Mouse (Mus musculus) CH12.LX (cell line): ENCODE data around the gene Stard7. TPM values are rescaled to one million over a fixed set of nuclear protein-coding genes. Genes with fewer than 3 reads are reported as not detected.

Experiments used
- DNase-seq: peaks from one replicate; pipeline ENCODE4 v3.0.0-alpha.2; 2013; ENCODE audit errors: extremely low read depth
- H3K27ac ChIP-seq: 2 replicates; pipeline ENCODE4 v1.5.1; 2012; ENCODE audit warnings: low read depth, mild to moderate bottlenecking, control low read depth, moderate library complexity; ENCODE audit not compliant: insufficient read depth
- H3K27me3 ChIP-seq: replicated peaks from 2 replicates; pipeline ENCODE3; 2012; ENCODE audit warnings: inconsistent platforms
- H3K36me3 ChIP-seq, 2 experiments: replicated peaks in 1 of 2; 2 replicates each; pipeline versions ENCODE3 to v1.6.1; 2012; ENCODE audit warnings: inconsistent platforms in 1 of 2, low read length in 1 of 2, mild to moderate bottlenecking in 1 of 2, mixed read lengths in 1 of 2, moderate library complexity in 1 of 2; ENCODE audit not compliant: control insufficient read depth in 1 of 2, insufficient read depth in 1 of 2
- H3K4me1 ChIP-seq, 2 experiments: 2 replicates each; pipeline ENCODE4 v1.6.1; 2012; ENCODE audit warnings: inconsistent platforms in 1 of 2, moderate library complexity in 1 of 2; ENCODE audit not compliant: insufficient read depth in 2 of 2, control insufficient read depth in 1 of 2
- H3K4me2 ChIP-seq: 2 replicates; pipeline ENCODE4 v1.6.1; 2012; ENCODE audit warnings: low read depth, mild to moderate bottlenecking, control low read depth; ENCODE audit not compliant: poor library complexity, insufficient read depth, severe bottlenecking
- H3K4me3 ChIP-seq, 3 experiments: fragments of 150-350 bp in 1 of 3; sonication (generic) in 1 of 3; replicated peaks in 1 of 3; 2 replicates each; pipeline versions ENCODE3 to v1.5.1; 2011 to 2012; ENCODE audit warnings: low read depth in 2 of 3, low read length in 2 of 3, mild to moderate bottlenecking in 2 of 3, moderate library complexity in 2 of 3, control low read depth in 1 of 3, improper control_type of control experiment in 1 of 3, inconsistent platforms in 1 of 3, mixed read lengths in 1 of 3; ENCODE audit not compliant: poor library complexity in 1 of 3
- H3K79me2 ChIP-seq: replicated peaks from 2 replicates; pipeline ENCODE4 v1.6.1; 2012; ENCODE audit warnings: mild to moderate bottlenecking, moderate library complexity; ENCODE audit not compliant: control insufficient read depth, poor library complexity, insufficient read depth, severe bottlenecking; ENCODE audit errors: extremely low read depth
- H3K9ac ChIP-seq: 2 replicates; pipeline ENCODE4 v1.6.1; 2012; ENCODE audit warnings: low read depth, mild to moderate bottlenecking, control low read depth, moderate library complexity; ENCODE audit not compliant: insufficient read depth
- H3K9me3 ChIP-seq: replicated peaks from 2 replicates; pipeline ENCODE3; 2012; ENCODE audit warnings: low read length, inconsistent platforms, mixed read lengths
- BHLHE40 ChIP-seq: IDR thresholded peaks from 2 replicates; pipeline ENCODE4 v1.6.1; 2011; ENCODE audit warnings: mild to moderate bottlenecking, low read depth, low read length, improper control_type of control experiment
- CTCF ChIP-seq, 2 experiments: IDR thresholded peaks in 1 of 2; conservative IDR thresholded peaks in 1 of 2; 2 replicates each; pipeline ENCODE4 v1.5.1; 2011 to 2012; ENCODE audit warnings: low read depth in 2 of 2, low read length in 2 of 2, improper control_type of control experiment in 1 of 2, inconsistent platforms in 1 of 2, mild to moderate bottlenecking in 1 of 2, moderate library complexity in 1 of 2
- EP300 ChIP-seq: IDR thresholded peaks from 2 replicates; pipeline ENCODE4 v1.6.1; 2011; ENCODE audit warnings: low read length, improper control_type of control experiment
- ETS1 ChIP-seq: conservative IDR thresholded peaks from 2 replicates; pipeline ENCODE4 v1.6.1; 2012; ENCODE audit warnings: low read depth, mild to moderate bottlenecking, inconsistent platforms, low read length, improper control_type of control experiment, moderate library complexity
- GABPA ChIP-seq: IDR thresholded peaks from 2 replicates; pipeline ENCODE4 v1.6.1; 2012; ENCODE audit warnings: low read depth, low read length, improper control_type of control experiment, inconsistent platforms; ENCODE audit not compliant: insufficient replicate concordance
- KAT2A ChIP-seq: IDR thresholded peaks from 2 replicates; pipeline ENCODE4 v1.6.1; 2012; ENCODE audit warnings: low read length, improper control_type of control experiment, inconsistent platforms; ENCODE audit not compliant: insufficient replicate concordance
- MAZ ChIP-seq: IDR thresholded peaks from 2 replicates; pipeline ENCODE4 v1.6.1; 2012; ENCODE audit warnings: low read depth, mild to moderate bottlenecking, inconsistent platforms, low read length, improper control_type of control experiment, moderate library complexity
- MYC ChIP-seq: IDR thresholded peaks from 2 replicates; pipeline ENCODE4 v1.6.1; 2011; ENCODE audit warnings: low read depth, mild to moderate bottlenecking, improper control_type of control experiment, low read length
- NELFE ChIP-seq: IDR thresholded peaks from 2 replicates; pipeline ENCODE4 v1.6.1; 2011; ENCODE audit warnings: low read depth, low read length, improper control_type of control experiment
- NRF1 ChIP-seq: IDR thresholded peaks from 2 replicates; pipeline ENCODE4 v1.6.1; 2014; ENCODE audit warnings: low read depth, mild to moderate bottlenecking, inconsistent platforms, low read length, improper control_type of control experiment, moderate library complexity
- PAX5 ChIP-seq: IDR thresholded peaks from 2 replicates; pipeline ENCODE4 v1.6.1; 2012; ENCODE audit warnings: low read length, inconsistent platforms, mixed read lengths
- POLR2A ChIP-seq: IDR thresholded peaks from 2 replicates; pipeline ENCODE4 v1.6.1; 2011; ENCODE audit warnings: low read depth, mild to moderate bottlenecking, improper control_type of control experiment, low read length
- RAD21 ChIP-seq: IDR thresholded peaks from 2 replicates; pipeline ENCODE4 v1.6.1; 2011; ENCODE audit warnings: low read depth, mild to moderate bottlenecking, low read length, improper control_type of control experiment, moderate library complexity
- RCOR1 ChIP-seq: conservative IDR thresholded peaks from 2 replicates; pipeline ENCODE4 v1.6.1; 2012; ENCODE audit warnings: low read depth, mild to moderate bottlenecking, inconsistent platforms, low read length, improper control_type of control experiment
- SIN3A ChIP-seq: IDR thresholded peaks from 2 replicates; pipeline ENCODE4 v1.6.1; 2012; ENCODE audit warnings: low read length, improper control_type of control experiment, inconsistent platforms
- SMC3 ChIP-seq: IDR thresholded peaks from 2 replicates; pipeline ENCODE4 v1.6.1; 2011; ENCODE audit warnings: low read depth, low read length, improper control_type of control experiment
- TBP ChIP-seq: conservative IDR thresholded peaks from 2 replicates; pipeline ENCODE4 v1.6.1; 2011; ENCODE audit warnings: low read depth, low read length, improper control_type of control experiment
- USF2 ChIP-seq: conservative IDR thresholded peaks from 2 replicates; pipeline ENCODE4 v1.6.1; 2011; ENCODE audit warnings: low read depth, low read length, improper control_type of control experiment
- ZC3H11A ChIP-seq: IDR thresholded peaks from 2 replicates; pipeline ENCODE4 v1.6.1; 2012; ENCODE audit warnings: low read depth, mild to moderate bottlenecking, inconsistent platforms, low read length, improper control_type of control experiment
- ZKSCAN1 ChIP-seq: IDR thresholded peaks from 2 replicates; pipeline ENCODE4 v1.6.1; 2012; ENCODE audit warnings: low read depth, inconsistent platforms, low read length, improper control_type of control experiment, borderline replicate concordance
- ZMIZ1 ChIP-seq: IDR thresholded peaks from 2 replicates; pipeline ENCODE4 v1.6.1; 2012; ENCODE audit warnings: low read depth, mild to moderate bottlenecking, inconsistent platforms, low read length, improper control_type of control experiment
- dilution Hi-C: fragments of 300-500 bp; cut with MboI; formaldehyde crosslinking; loops from 2 replicates; pipeline ENCODE4 v1.14.3; 2020; ENCODE audit warnings: low sequenced_read_pairs; ENCODE audit not compliant: extremely low pct_unique_long_range_greater_than_20kb, extremely low pct_ligation_motif_present
- in situ Hi-C: fragments of 300-500 bp; cut with MboI; formaldehyde crosslinking; loops from 3 replicates; pipeline ENCODE4 v1.14.3; 2019; ENCODE audit warnings: low sequenced_read_pairs, low pct_ligation_motif_present, low pct_unique_long_range_greater_than_20kb, mixed read lengths
- polyA plus RNA-seq: library from polyadenylated mRNA; unstranded; fragments of >175 nt; gene quantifications from 2 replicates; pipeline ENCODE4 v1.2.1, GENCODE M21; 2012; ENCODE audit warnings: low read depth; ENCODE audit not compliant: insufficient read length
- total RNA-seq, 2 experiments: library from RNA; depleted of rRNA; stranded (reverse); fragments of 300-350 nt in 1 of 2; fragments of >200 nt in 1 of 2; gene quantifications; 2 replicates each; pipeline ENCODE4 v1.2.3; 2012 to 2014

Stard7 gene
- total and polyA plus RNA-seq, 3 experiments = 69.0 to 122 (median 80.6) TPM

GRCm38 (mm10) chr2:127341159-127341558, 71.1 kb downstream of the Stard7 start:
- DNase-seq = peak; percentile 75
- H3K36me3 ChIP-seq = peaks cover 2 to 29% of the 10 kb centered on the region in 2 experiments
- H3K9ac ChIP-seq = no peak overlapping the region
- H3K27ac ChIP-seq = no peak overlapping the region
- no peak overlapping the region for H3K4me2 ChIP-seq
- no peak overlapping the region for H3K4me3 ChIP-seq
- no peaks in the 10 kb centered on the region for H3K27me3 ChIP-seq
- in situ Hi-C loops (loop anchor here (5.0 kb wide), 1 partner anchor 34 kb away; no protein-coding TSS in a partner anchor), dilution Hi-C loops (no loop called here)
- H3K79me2 ChIP-seq = peaks cover 17% of the 10 kb centered on the region
- H3K9me3 ChIP-seq = no peaks in the 10 kb centered on the region
- no peak for TF ChIP-seq EP300
- TF ChIP-seq SMC3 = peak; percentile 99
- TF ChIP-seq ZKSCAN1 = no peak
- TF ChIP-seq CTCF (conservative IDR thresholded peaks at IDR 0.05 in 1 of 2, IDR thresholded peaks at IDR 0.05 in 1 of 2; ENCODE audit: low read depth in 2 of 2, low read length in 2 of 2) = peak; percentile 91 to 97
- TF ChIP-seq BHLHE40 = no peak
- TF ChIP-seq MYC = no peak
- peak; percentile 38; the same call in 1 of the 2 replicates for TF ChIP-seq NELFE
- TF ChIP-seq PAX5 = no peak
- TF ChIP-seq SIN3A = no peak
- no peak for TF ChIP-seq ETS1
- no peak for TF ChIP-seq TBP
- TF ChIP-seq ZC3H11A = peak; percentile 98
- no peak for TF ChIP-seq KAT2A
- no peak for TF ChIP-seq POLR2A
- TF ChIP-seq ZMIZ1 = no peak
- TF ChIP-seq RAD21 = peak; percentile 94
- TF ChIP-seq GABPA = no peak
- peaks cover 11 to 33% of the 10 kb centered on the region in 2 experiments for H3K4me1 ChIP-seq

DNA sequence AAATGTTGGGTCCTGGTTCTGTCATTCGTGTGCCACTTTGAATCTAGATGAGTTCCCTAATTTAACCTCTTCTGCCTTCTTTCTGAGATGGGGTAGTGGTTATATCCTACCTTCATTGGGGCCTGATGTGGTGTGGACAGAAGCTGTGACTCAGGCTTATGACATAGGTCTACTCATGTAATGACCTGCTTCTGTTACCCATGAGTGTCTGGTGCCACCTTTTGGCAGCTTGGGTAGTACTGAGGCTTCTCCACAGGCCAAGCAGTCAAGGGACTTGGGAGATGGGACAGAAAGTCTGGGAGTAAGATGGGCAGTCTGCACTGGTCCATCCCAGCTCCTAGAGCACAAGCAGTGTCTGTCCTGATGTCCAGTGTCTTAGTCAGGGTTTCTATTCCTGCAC, 76.3 kb downstream of the Stard7 start:
- TF ChIP-seq RAD21 (peak; percentile 91), NRF1 (no peak), CTCF (conservative IDR thresholded peaks at IDR 0.05 in 1 of 2, IDR thresholded peaks at IDR 0.05 in 1 of 2; ENCODE audit: low read depth in 2 of 2, low read length in 2 of 2) (peak; percentile 30 to 84; a peak in 3 of 4 replicates), MAZ (no peak), RCOR1 (no peak), USF2 (no peak), SMC3 (peak; percentile 66), PAX5 (no peak), BHLHE40 (no peak), ZC3H11A (0 out of 2 replicates have a peak, but pooled peaks have one; percentile 9)
- TF ChIP-seq, all 38 proteins: peak for 4
- H3K27me3 ChIP-seq = no peaks in the 10 kb centered on the region

More for the DNA sequence above, 76.3 kb downstream of the Stard7 start:
- peak; percentile 52 for DNase-seq
- in situ Hi-C loops (no loop called here), dilution Hi-C loops (no loop called here)
- H3K9me3 ChIP-seq = no peaks in the 10 kb centered on the region
- no peak overlapping the region for H3K9ac ChIP-seq
- H3K4me3 ChIP-seq = no peak overlapping the region
- H3K79me2 ChIP-seq = no peaks in the 10 kb centered on the region
- peaks cover 0 to 11% of the 10 kb centered on the region in 2 experiments for H3K36me3 ChIP-seq
- H3K4me1 ChIP-seq = peaks cover 0 to 9% of the 10 kb centered on the region in 2 experiments; a peak in 2 of 4 replicates
- H3K4me2 ChIP-seq = no peak overlapping the region
- H3K27ac ChIP-seq = no peak overlapping the region
